Mouse (Mus musculus) mammary gland, adult 2 months (tissue): ENCODE measurements around the gene Spin4. TPM values are rescaled to one million over a fixed set of nuclear protein-coding genes. Genes with fewer than 3 reads are reported as not detected.

Experiments
- polyA plus RNA-seq: library from polyadenylated mRNA; depleted of rRNA; stranded (reverse); fragments of >200 nt; gene quantifications from 2 replicates; pipeline ENCODE4 v1.2.3, GENCODE M21; 2012; ENCODE audit warnings: low replicate concordance; rRNA removed

Gene Spin4
- 0.60 and 0.75 TPM in 2 replicates for polyA plus RNA-seq

GRCm38 (mm10) chrX:95026361-95026892 lies at the start of gene Spin4:
Spin4 (minus strand) TSS chrX:95026682.

Other genes starting within 250 kb of the Spin4 start
- gene Arhgef9, start 170.2 kb upstream of the Spin4 start, polyA plus RNA-seq = 2.1 and 4.2 TPM in 2 replicates